Mouse (Mus musculus) intestine, postnatal 0 days (tissue): ENCODE measurements at regions not wholly inside any gene's neighbourhood (a gene's known extent, or its start where the extent isn't known, plus 50 kb on each side); places are given as distances from the start of the nearest gene placed in this dataset.

ENCODE experiments used
- ATAC-seq: fragments of 200-750 bp; cut with Nextera tagmentation; 2 replicates; pipeline ENCODE4 v1.8.0; 2017; ENCODE audit warnings: mild to moderate bottlenecking, moderate TSS enrichment, moderate library complexity
- H3K27ac ChIP-seq: fragments of 300-500 bp; sonication (generic); 2 replicates; pipeline ENCODE4 v1.5.1; 2014; ENCODE audit warnings: mild to moderate bottlenecking, low read depth, low read length, moderate library complexity
- H3K27me3 ChIP-seq: fragments of 300-500 bp; sonication (generic); replicated peaks from 2 replicates; pipeline ENCODE4 v1.6.1; 2014; ENCODE audit warnings: low read length, mixed read lengths; ENCODE audit not compliant: control insufficient read depth, insufficient read depth
- H3K36me3 ChIP-seq: fragments of 300-500 bp; sonication (generic); 2 replicates; pipeline ENCODE4 v1.6.1; 2014; ENCODE audit warnings: mild to moderate bottlenecking, moderate library complexity; ENCODE audit not compliant: control insufficient read depth, insufficient read depth
- H3K4me1 ChIP-seq: fragments of 300-500 bp; sonication (generic); replicated peaks from 2 replicates; pipeline ENCODE4 v1.6.1; 2014; ENCODE audit warnings: antibody characterized with exemption, low read length, mixed read lengths; ENCODE audit not compliant: control insufficient read depth, insufficient read depth
- H3K4me2 ChIP-seq: fragments of 300-500 bp; sonication (generic); replicated peaks from 2 replicates; pipeline ENCODE4 v1.6.1; 2014; ENCODE audit warnings: low read depth, mild to moderate bottlenecking, moderate library complexity
- H3K4me3 ChIP-seq: fragments of 300-500 bp; sonication (generic); 2 replicates; pipeline ENCODE4 v1.5.1; 2014; ENCODE audit warnings: low read depth, low read length
- H3K9ac ChIP-seq: fragments of 300-500 bp; sonication (generic); 2 replicates; pipeline ENCODE4 v1.6.1; 2014; ENCODE audit warnings: mild to moderate bottlenecking, low read depth, low read length
- H3K9me3 ChIP-seq: fragments of 300-500 bp; sonication (generic); 2 replicates; pipeline ENCODE4 v1.6.1; 2016; ENCODE audit warnings: mixed run types; ENCODE audit not compliant: control insufficient read depth
- CTCF ChIP-seq: sonication (generic); IDR thresholded peaks from 2 replicates; pipeline ENCODE4 v1.5.1; 2016; ENCODE audit warnings: low read depth, mild to moderate bottlenecking, control low read depth, antibody characterized with exemption, moderate library complexity
- WGBS: fragments of 180-500 bp; shearing (Covaris S2); extraction: QIAGEN DNeasy Blood & Tissue Kit; methylation state at CpG from one replicate; pipeline ENCODE4 v1.1.7; 2014; 5-methylcytosine and 5-hydroxymethylcytosine counted together

DNA sequence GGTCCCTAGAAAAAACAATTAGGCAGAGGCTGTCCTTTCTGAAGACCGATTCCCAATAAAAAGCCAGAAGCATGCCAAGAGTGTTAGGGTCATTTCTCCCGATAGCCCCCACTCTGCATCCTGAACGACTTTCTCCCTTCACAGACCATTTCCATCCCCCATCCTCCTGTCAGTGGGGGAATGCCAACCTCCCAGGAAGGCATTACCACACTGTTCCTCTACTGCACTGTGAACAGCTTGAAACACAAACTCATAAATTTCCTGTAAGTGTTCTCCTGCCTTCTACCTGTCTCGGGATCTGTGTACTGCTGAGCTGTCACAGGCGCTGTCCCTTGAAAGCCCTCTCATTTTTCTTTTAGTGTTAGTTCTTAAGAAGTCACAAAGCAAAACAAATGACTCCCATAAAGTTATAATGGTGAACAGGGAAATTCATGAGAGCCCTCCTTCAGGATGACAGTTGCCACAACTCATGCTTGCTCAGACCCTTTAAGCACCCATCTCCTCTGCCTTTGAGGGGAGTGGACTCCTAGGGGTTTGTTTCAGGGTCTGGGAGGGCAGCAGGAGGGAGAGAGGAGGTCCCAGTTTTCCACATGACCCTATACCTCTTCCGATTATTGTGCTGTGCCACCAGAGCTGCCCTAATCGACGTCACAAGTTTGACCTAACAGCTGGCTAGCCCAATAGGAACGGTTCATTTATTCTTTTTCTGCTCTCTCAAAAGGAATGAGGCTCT is 139.9 kb downstream of the Rchy1 start:
- no peaks in the 10 kb centered on the region for H3K36me3 ChIP-seq
- H3K4me1 ChIP-seq, result no peaks in the 10 kb centered on the region
- no peak overlapping the region for H3K27ac ChIP-seq
- no peaks in the 10 kb centered on the region for H3K27me3 ChIP-seq
- no peak for ATAC-seq
- no peak overlapping the region for H3K4me3 ChIP-seq
- H3K9ac ChIP-seq, result no peak overlapping the region
- 51% methylated on average over 9 of the region's 9 CpGs for WGBS
- no peak overlapping the region for H3K4me2 ChIP-seq
- no peaks in the 10 kb centered on the region for H3K9me3 ChIP-seq
- no peak for TF ChIP-seq CTCF

GRCm38 (mm10) chr5:91818800-91819199 is 144.1 kb downstream of the Rchy1 start:
- H3K4me3 ChIP-seq, result no peak overlapping the region
- H3K4me1 ChIP-seq, result no peaks in the 10 kb centered on the region
- no peaks in the 10 kb centered on the region for H3K36me3 ChIP-seq
- H3K27me3 ChIP-seq, result no peaks in the 10 kb centered on the region
- no peak overlapping the region for H3K9ac ChIP-seq
- WGBS, result 82% methylated on average over 12 of the region's 12 CpGs
- ATAC-seq, result no peak
- H3K27ac ChIP-seq, result no peak overlapping the region
- no peaks in the 10 kb centered on the region for H3K9me3 ChIP-seq
- no peak for TF ChIP-seq CTCF
- no peak overlapping the region for H3K4me2 ChIP-seq

GRCm38 (mm10) chr5:91818195-91818594 is 144.7 kb downstream of the Rchy1 start:
- WGBS, result 72% methylated on average over 11 of the region's 11 CpGs
- ATAC-seq, result no peak
- Histone ChIP-seq H3K36me3 (no peaks in the 10 kb centered on the region), H3K4me3 (no peak overlapping the region), H3K27me3 (no peaks in the 10 kb centered on the region), H3K9me3 (no peaks in the 10 kb centered on the region), H3K4me1 (no peaks in the 10 kb centered on the region), H3K27ac (no peak overlapping the region), H3K4me2 (no peak overlapping the region), H3K9ac (no peak overlapping the region)
- no peak for TF ChIP-seq CTCF

DNA sequence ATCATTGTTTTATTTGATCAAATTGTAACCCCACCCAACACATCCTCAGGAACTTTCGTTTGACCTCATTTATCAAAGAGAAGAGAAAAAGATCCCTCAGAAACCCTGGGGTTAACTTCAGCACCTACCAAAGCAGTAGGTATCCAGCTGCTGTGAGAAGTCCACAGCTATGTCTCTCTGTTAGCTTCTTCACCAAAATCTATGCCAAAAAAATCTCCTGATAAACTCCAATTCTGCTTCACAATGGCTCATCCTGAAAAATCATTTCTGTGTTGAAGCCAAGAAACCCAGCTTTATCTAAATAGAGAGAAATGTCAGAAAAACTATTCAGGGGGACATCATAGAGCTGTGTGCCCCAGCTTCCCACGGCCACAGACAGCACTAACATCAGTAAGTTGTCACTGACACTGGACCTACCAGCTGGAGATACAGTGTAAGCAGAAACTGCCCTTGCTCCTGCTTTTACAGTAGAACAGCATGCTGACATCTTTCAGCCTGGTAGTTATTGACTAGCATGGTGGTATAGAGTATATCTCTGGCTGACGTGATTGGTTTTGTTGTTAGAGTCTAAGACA is 146.4 kb downstream of the Rchy1 start:
- Histone ChIP-seq H3K4me1 (no peaks in the 10 kb centered on the region), H3K9me3 (no peaks in the 10 kb centered on the region), H3K27ac (no peak overlapping the region), H3K4me3 (no peak overlapping the region), H3K9ac (no peak overlapping the region), H3K4me2 (no peak overlapping the region), H3K27me3 (no peaks in the 10 kb centered on the region), H3K36me3 (no peaks in the 10 kb centered on the region)
- no peak for ATAC-seq
- TF ChIP-seq CTCF, result no peak
- WGBS, result 68% methylated on average over 3 of the region's 3 CpGs

DNA sequence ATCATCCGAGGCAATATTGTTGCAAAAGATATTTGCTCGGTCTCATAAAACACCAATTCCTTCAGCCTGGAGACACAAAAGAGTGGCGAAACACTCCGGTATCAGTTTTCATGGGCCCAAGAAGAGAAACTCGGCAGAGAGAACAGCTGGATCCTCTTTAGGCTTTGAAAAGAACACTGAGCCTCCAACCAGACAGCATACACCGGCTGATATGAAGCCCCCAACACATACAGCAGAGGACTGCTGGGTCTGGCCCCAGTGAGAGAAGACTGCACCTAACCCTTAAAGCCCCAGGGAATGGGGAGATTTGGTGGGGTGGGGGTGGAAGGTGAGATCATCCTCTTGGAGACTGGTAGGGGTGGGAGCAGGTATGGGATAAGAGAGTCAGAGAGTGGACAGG is 147.9 kb downstream of the Rchy1 start:
- Histone ChIP-seq H3K36me3 (no peaks in the 10 kb centered on the region), H3K27me3 (no peaks in the 10 kb centered on the region), H3K4me1 (no peaks in the 10 kb centered on the region), H3K4me2 (no peak overlapping the region), H3K27ac (no peak overlapping the region), H3K9ac (no peak overlapping the region), H3K4me3 (no peak overlapping the region), H3K9me3 (no peaks in the 10 kb centered on the region)
- no peak for ATAC-seq
- no peak for TF ChIP-seq CTCF
- WGBS, result 76% methylated on average over 6 of the region's 6 CpGs

DNA sequence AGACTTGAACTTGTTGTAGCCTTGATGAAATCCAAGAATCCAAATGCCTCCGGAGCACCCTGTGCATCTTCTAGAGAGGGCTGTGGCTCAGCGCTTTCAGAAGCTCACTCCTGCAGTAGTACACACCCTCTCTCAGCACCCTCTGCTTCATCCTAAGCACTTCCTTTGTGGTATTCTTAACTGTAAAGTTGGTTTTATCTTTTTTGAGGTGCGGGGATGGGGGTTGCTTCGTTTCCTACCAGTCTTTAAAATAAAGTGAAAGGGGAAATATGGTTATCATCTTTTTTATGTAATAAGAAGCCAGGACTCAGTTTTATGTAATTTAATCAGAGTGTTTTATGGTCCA is 148.5 kb downstream of the Rchy1 start:
- Histone ChIP-seq H3K36me3 (no peaks in the 10 kb centered on the region), H3K4me2 (no peak overlapping the region), H3K4me1 (no peaks in the 10 kb centered on the region), H3K27me3 (no peaks in the 10 kb centered on the region), H3K9me3 (no peaks in the 10 kb centered on the region), H3K27ac (no peak overlapping the region), H3K4me3 (no peak overlapping the region), H3K9ac (no peak overlapping the region)
- 76% methylated on average over 4 of the region's 4 CpGs for WGBS
- no peak for ATAC-seq
- TF ChIP-seq CTCF, result no peak
